Mouse (Mus musculus) MEL (cell line): ENCODE measurements around the gene Slc25a47.

Experiments used
- ELF1 ChIP-seq: IDR thresholded peaks from 2 replicates; pipeline ENCODE4 v1.6.1; 2014; ENCODE audit warnings: low read depth, mild to moderate bottlenecking, inconsistent platforms, low read length, improper control_type of control experiment, moderate library complexity
- JUND ChIP-seq: IDR thresholded peaks from 2 replicates; pipeline ENCODE4 v1.6.1; 2011; ENCODE audit warnings: low read depth, mild to moderate bottlenecking, improper control_type of control experiment, low read length
- KAT2A ChIP-seq: conservative IDR thresholded peaks from 2 replicates; pipeline ENCODE4 v1.6.1; 2012; ENCODE audit warnings: low read depth, low read length, improper control_type of control experiment, inconsistent platforms
- POLR2A ChIP-seq, 2 experiments: IDR thresholded peaks; 2 replicates each; pipeline ENCODE4 v1.6.1; 2011 to 2012; ENCODE audit warnings: low read length in 2 of 2, mild to moderate bottlenecking in 2 of 2, control low read depth in 1 of 2, improper control_type of control experiment in 1 of 2, low read depth in 1 of 2, moderate library complexity in 1 of 2; ENCODE audit not compliant: control insufficient read depth in 1 of 2, insufficient read depth in 1 of 2, poor library complexity in 1 of 2
- USF2 ChIP-seq, 2 experiments: IDR thresholded peaks; 2 replicates each; pipeline ENCODE4 v1.6.1; 2011 to 2012; ENCODE audit warnings: improper control_type of control experiment in 2 of 2, low read length in 2 of 2, borderline replicate concordance in 1 of 2, inconsistent platforms in 1 of 2, low read depth in 1 of 2, mild to moderate bottlenecking in 1 of 2; ENCODE audit not compliant: insufficient read depth in 1 of 2

- TF ChIP-seq ELF1 (no peak), POLR2A (IDR thresholded peaks at IDR 0.05; ENCODE audit: control insufficient read depth in 1 of 2, insufficient read depth in 1 of 2, low read depth in 1 of 2, low read length in 2 of 2, poor library complexity in 1 of 2) (no peak), KAT2A (no peak), USF2 (IDR thresholded peaks at IDR 0.05; ENCODE audit: borderline replicate concordance in 1 of 2, insufficient read depth in 1 of 2, low read depth in 1 of 2, low read length in 2 of 2) (no peak), JUND (no peak)
Observed at GRCm38 (mm10) chr12:108804388-108804787, 31.5 kb upstream of the Slc25a47 start.
